Mouse (Mus musculus): Measurements from ENCODE around the gene Xpo4. TPM values are rescaled to one million over a fixed set of nuclear protein-coding genes. Genes with fewer than 3 reads are reported as not detected.

Xpo4 gene
- polyA plus RNA-seq, 1 experiment from 2014 or later, result 37.1 TPM

GRCm38 (mm10) chr14:57533841-57534240, 131.4 kb downstream of the Xpo4 start:
- Histone ChIP-seq H3K4me2 (no peak overlapping the region), H3K9me3 (ENCODE audit: low read depth, low read length) (no peaks in the 10 kb centered on the region), H3K4me1 (ENCODE audit: insufficient read depth) (peaks cover 33% of the 10 kb centered on the region), H3K9ac (no peak overlapping the region), H3K4me3 (ENCODE audit: low read depth, low read length) (no peak overlapping the region), H3K27ac (ENCODE audit: low read depth) (no peak overlapping the region; the same call in 1 of the 2 replicates), H3K36me3 (ENCODE audit: insufficient read depth) (no peaks in the 10 kb centered on the region), H3K27me3 (ENCODE audit: insufficient read depth, low read length) (peaks cover 2% of the 10 kb centered on the region; the same call in 1 of the 2 replicates)
- DNase-seq (no peak), ATAC-seq (ENCODE audit: insufficient read depth) (no peak)
- TF ChIP-seq CTCF (IDR thresholded peaks at IDR 0.05; ENCODE audit: low read depth), result no peak
- WGBS, result 24% methylated on average over 11 of the region's 11 CpGs

- H3K27ac ChIP-seq (ENCODE audit: low read depth), result no peak overlapping the region
- H3K4me2 ChIP-seq, result no peak overlapping the region
- ATAC-seq (ENCODE audit: insufficient read depth) (no peak), DNase-seq (peak; percentile 81)
- WGBS, result 44% methylated on average over 3 of the region's 3 CpGs
- no peaks in the 10 kb centered on the region for H3K36me3 ChIP-seq (ENCODE audit: insufficient read depth)
- no peaks in the 10 kb centered on the region for H3K9me3 ChIP-seq (ENCODE audit: low read depth, low read length)
- TF ChIP-seq CTCF (IDR thresholded peaks at IDR 0.05; ENCODE audit: low read depth), result peak; percentile 88
- peaks cover 2% of the 10 kb centered on the region; the same call in 1 of the 2 replicates for H3K27me3 ChIP-seq (ENCODE audit: insufficient read depth, low read length)
- no peak overlapping the region for H3K4me3 ChIP-seq (ENCODE audit: low read depth, low read length)
- peaks cover 32% of the 10 kb centered on the region for H3K4me1 ChIP-seq (ENCODE audit: insufficient read depth)
- no peak overlapping the region for H3K9ac ChIP-seq
Measured at GRCm38 (mm10) chr14:57533214-57533613, 132.0 kb downstream of the Xpo4 start.

DNA sequence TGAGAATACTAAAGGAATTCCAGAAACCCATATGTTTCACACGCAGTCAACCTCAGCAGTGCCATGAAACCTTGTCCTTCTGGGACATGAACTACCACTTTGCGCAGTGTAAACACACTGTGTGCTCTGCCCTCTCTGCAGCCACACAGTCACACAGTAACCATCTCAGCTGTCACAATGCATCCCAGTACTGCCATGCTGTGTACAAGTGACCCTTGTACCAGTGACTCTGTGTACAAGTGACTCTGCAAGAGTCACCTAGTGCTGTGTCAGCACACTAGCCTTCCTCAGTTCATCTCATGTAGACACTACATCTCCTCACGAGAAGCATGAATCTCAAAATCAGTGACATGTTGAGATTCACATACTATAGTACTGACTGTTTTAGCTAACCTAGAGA, 132.7 kb downstream of the Xpo4 start:
- no peaks in the 10 kb centered on the region for H3K9me3 ChIP-seq (ENCODE audit: low read depth, low read length)
- ATAC-seq (ENCODE audit: insufficient read depth) (no peak), DNase-seq (no peak)
- peaks cover 25% of the 10 kb centered on the region for H3K4me1 ChIP-seq (ENCODE audit: insufficient read depth)
- WGBS, result 87% methylated on average over 3 of the region's 3 CpGs
- no peak overlapping the region for H3K27ac ChIP-seq (ENCODE audit: low read depth)
- no peaks in the 10 kb centered on the region for H3K36me3 ChIP-seq (ENCODE audit: insufficient read depth)
- no peak overlapping the region for H3K4me2 ChIP-seq
- no peak overlapping the region for H3K4me3 ChIP-seq (ENCODE audit: low read depth, low read length)
- no peak for TF ChIP-seq CTCF (IDR thresholded peaks at IDR 0.05; ENCODE audit: low read depth)
- H3K9ac ChIP-seq, result no peak overlapping the region
- H3K27me3 ChIP-seq (ENCODE audit: insufficient read depth, low read length), result peaks cover 2% of the 10 kb centered on the region; the same call in 1 of the 2 replicates

- ATAC-seq (ENCODE audit: insufficient read depth), result no peak
- H3K9ac ChIP-seq, result no peak overlapping the region
- H3K9me3 ChIP-seq (ENCODE audit: low read depth, low read length), result no peaks in the 10 kb centered on the region
- WGBS, result 58% methylated on average over 5 of the region's 5 CpGs
- no peak for TF ChIP-seq CTCF (IDR thresholded peaks at IDR 0.05; ENCODE audit: low read depth)
- H3K27ac ChIP-seq (ENCODE audit: low read depth), result no peak overlapping the region
- no peak for DNase-seq
- H3K36me3 ChIP-seq (ENCODE audit: insufficient read depth), result no peaks in the 10 kb centered on the region
- no peak overlapping the region for H3K4me3 ChIP-seq (ENCODE audit: low read depth, low read length)
- peaks cover 9% of the 10 kb centered on the region for H3K4me1 ChIP-seq (ENCODE audit: insufficient read depth)
- no peak overlapping the region for H3K4me2 ChIP-seq
- H3K27me3 ChIP-seq (ENCODE audit: insufficient read depth, low read length), result peaks cover 2% of the 10 kb centered on the region; the same call in 1 of the 2 replicates
Measured at GRCm38 (mm10) chr14:57529786-57530515, 135.3 kb downstream of the Xpo4 start.

DNA sequence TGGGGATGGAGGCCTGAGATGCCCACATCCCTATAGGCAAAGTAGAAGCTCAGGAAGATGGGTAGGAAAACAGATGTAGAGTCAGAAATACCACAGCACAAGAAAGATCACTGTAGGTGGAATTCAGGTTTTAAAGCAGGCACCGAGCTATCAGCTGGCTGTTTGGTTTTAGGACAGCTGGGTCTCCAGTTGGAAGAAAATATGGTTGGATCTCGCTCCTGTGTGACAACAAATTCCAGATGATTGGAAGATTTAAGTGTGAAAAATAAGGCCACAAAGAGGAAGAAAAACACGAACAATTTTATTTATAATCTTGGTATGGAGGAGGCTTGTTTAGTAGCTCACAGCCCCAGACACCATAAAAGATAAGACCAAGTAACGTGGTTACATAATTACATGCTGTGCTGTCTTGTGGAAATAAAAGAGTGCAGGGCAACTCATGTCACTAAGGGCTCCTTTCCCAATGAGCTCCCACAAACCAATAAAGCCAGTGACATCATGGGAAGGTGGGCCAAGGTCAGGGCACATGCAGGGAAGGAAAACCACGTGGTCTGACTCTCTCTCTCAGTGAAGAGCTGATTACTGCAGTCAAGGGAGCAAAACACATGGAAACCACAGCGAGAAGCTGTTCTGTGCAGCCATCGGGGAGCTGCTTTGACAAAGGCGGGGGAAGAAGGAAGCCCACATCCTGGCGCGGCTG, 136.0 kb downstream of the Xpo4 start:
- Histone ChIP-seq H3K4me2 (no peak overlapping the region), H3K27ac (ENCODE audit: low read depth) (no peak overlapping the region), H3K9me3 (ENCODE audit: low read depth, low read length) (no peaks in the 10 kb centered on the region), H3K9ac (no peak overlapping the region), H3K27me3 (ENCODE audit: insufficient read depth, low read length) (peaks cover 4% of the 10 kb centered on the region; the same call in 1 of the 2 replicates), H3K36me3 (ENCODE audit: insufficient read depth) (no peaks in the 10 kb centered on the region), H3K4me1 (ENCODE audit: insufficient read depth) (peaks cover 2% of the 10 kb centered on the region), H3K4me3 (ENCODE audit: low read depth, low read length) (no peak overlapping the region)
- TF ChIP-seq CTCF (IDR thresholded peaks at IDR 0.05; ENCODE audit: low read depth), result no peak
- 51% methylated on average over 10 of the region's 10 CpGs for WGBS
- ATAC-seq (ENCODE audit: insufficient read depth) (no peak), DNase-seq (no peak)

DNA sequence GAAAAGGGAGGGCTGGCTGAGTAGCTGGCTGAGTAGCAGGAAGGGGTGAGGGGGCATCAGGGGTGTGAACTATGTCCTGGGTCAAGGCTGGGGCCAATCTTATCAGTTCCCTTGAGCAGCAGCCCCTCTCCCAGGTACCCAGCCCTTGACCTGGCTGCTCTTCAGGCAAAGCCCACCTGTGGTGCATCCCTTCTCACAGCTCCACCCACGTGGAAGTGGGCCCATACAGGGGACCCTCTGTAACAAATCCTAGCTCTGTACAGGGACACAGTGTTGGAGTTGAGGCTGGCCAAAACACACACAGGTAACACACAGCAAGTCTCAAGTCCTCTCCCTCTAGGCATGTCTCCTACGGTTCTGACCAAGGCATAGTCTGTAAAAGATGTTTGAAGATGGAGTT, 137.6 kb downstream of the Xpo4 start:
- DNase-seq (no peak), ATAC-seq (ENCODE audit: insufficient read depth) (no peak)
- no peak overlapping the region for H3K4me3 ChIP-seq (ENCODE audit: low read depth, low read length)
- 0 out of 2 replicates have a peak, but pooled peaks cover 2% of the 10 kb centered on the region for H3K27me3 ChIP-seq (ENCODE audit: insufficient read depth, low read length)
- no peak overlapping the region for H3K4me2 ChIP-seq
- no peaks in the 10 kb centered on the region for H3K4me1 ChIP-seq (ENCODE audit: insufficient read depth)
- WGBS, result 27% methylated on average over 2 of the region's 2 CpGs
- no peaks in the 10 kb centered on the region for H3K36me3 ChIP-seq (ENCODE audit: insufficient read depth)
- H3K9ac ChIP-seq, result no peak overlapping the region
- no peaks in the 10 kb centered on the region for H3K9me3 ChIP-seq (ENCODE audit: low read depth, low read length)
- no peak for TF ChIP-seq CTCF (IDR thresholded peaks at IDR 0.05; ENCODE audit: low read depth)
- no peak overlapping the region for H3K27ac ChIP-seq (ENCODE audit: low read depth)

Other genes starting within 250 kb of the Xpo4 start
- gene Ift88, start 241.4 kb downstream of the Xpo4 start, polyA plus RNA-seq (2014; fragmentation: Nextera tagmentation; extraction: Ambion mirVana), result 15.0 and 16.0 TPM in 2 replicates
- gene Il17d, start 140.7 kb downstream of the Xpo4 start, polyA plus RNA-seq (2014; fragmentation: Nextera tagmentation; extraction: Ambion mirVana), result 3.4 TPM in 2 replicates
- 112 and 122 TPM in 2 replicates for gene Eef1akmt1, start 93.8 kb downstream of the Xpo4 start, polyA plus RNA-seq (2014; fragmentation: Nextera tagmentation; extraction: Ambion mirVana)
- gene Gm49361, start 80.7 kb upstream of the Xpo4 start, polyA plus RNA-seq (2014; fragmentation: Nextera tagmentation; extraction: Ambion mirVana), result not detected in 2 replicates
- 25.1 and 28.9 TPM in 2 replicates for gene Lats2, start 93.0 kb upstream of the Xpo4 start, polyA plus RNA-seq (2014; fragmentation: Nextera tagmentation; extraction: Ambion mirVana)
- gene Sap18, start 132.8 kb upstream of the Xpo4 start, polyA plus RNA-seq (2014; fragmentation: Nextera tagmentation; extraction: Ambion mirVana), result 20.1 and 28.3 TPM in 2 replicates
- 50.1 and 51.8 TPM in 2 replicates for gene Ska3, start 160.8 kb upstream of the Xpo4 start, polyA plus RNA-seq (2014; fragmentation: Nextera tagmentation; extraction: Ambion mirVana)
- 145 and 158 TPM in 2 replicates for gene Mrpl57, start 160.8 kb upstream of the Xpo4 start, polyA plus RNA-seq (2014; fragmentation: Nextera tagmentation; extraction: Ambion mirVana)
- 62.8 and 66.2 TPM in 2 replicates for gene Zdhhc20, start 224.8 kb upstream of the Xpo4 start, polyA plus RNA-seq (2014; fragmentation: Nextera tagmentation; extraction: Ambion mirVana)